Mouse (Mus musculus): Measurements from ENCODE around the gene Fuca2. TPM values are rescaled to one million over a fixed set of nuclear protein-coding genes. Genes with fewer than 3 reads are reported as not detected.

Fuca2 gene
- polyA plus RNA-seq, 1 experiment from 2014 or later: 44.3 TPM

Other genes with a start within 250 kb of the Fuca2 start
- gene Phactr2, start 25.1 kb upstream of the Fuca2 start, polyA plus RNA-seq (2015; fragmentation: Nextera tagmentation; extraction: Ambion mirVana): 26.8 and 29.3 TPM in 2 replicates
- 4.5 and 5.0 TPM in 2 replicates for gene Adat2, start 53.4 kb downstream of the Fuca2 start, polyA plus RNA-seq (2015; fragmentation: Nextera tagmentation; extraction: Ambion mirVana)
- 26.9 and 29.8 TPM in 2 replicates for gene Pex3, start 53.6 kb downstream of the Fuca2 start, polyA plus RNA-seq (2015; fragmentation: Nextera tagmentation; extraction: Ambion mirVana)

All from limb, embryonic 13.5 days (tissue).